In genomic region chr3:101258976-101259375, GRCm38 (mm10) we compare ENCODE assay signal across 31 mouse cellular contexts. TPM values are rescaled to one million over a fixed set of nuclear protein-coding genes. Genes with fewer than 3 reads are reported as not detected.
"Had no signal": no experiment of that assay in that cellular context is flagged by ENCODE, and none has a peak within 500 bp of the region (broad histone marks: within the 10 kb centered on the region; RNA-seq: fewer than 3 reads in every experiment).

No protein-coding gene starts in this region.

- ATAC-seq: hindbrain, embryonic 16.5 days; inflammation-experienced regulatory T-cells, adult 6 months; intestine, embryonic 15.5 days; intestine, postnatal 0 days had no signal

- H3K9me3 ChIP-seq: hindbrain, embryonic 10.5 days; hindbrain, embryonic 12.5 days; intestine, embryonic 15.5 days; limb, embryonic 10.5 days; limb, embryonic 12.5 days; liver, embryonic 13.5 days had no signal

- H3K27ac ChIP-seq: gastrocnemius, adult 2 months; heart, adult 2 months; heart, embryonic 13.5 days; heart, embryonic 15.5 days; hindbrain, embryonic 10.5 days; hindbrain, embryonic 12.5 days; hindbrain, embryonic 14.5 days; intestine, embryonic 15.5 days; kidney, postnatal 0 days; limb, embryonic 10.5 days; limb, embryonic 12.5 days; liver, embryonic 13.5 days had no signal

- H3K4me1 ChIP-seq: heart, embryonic 13.5 days; heart, embryonic 15.5 days; hindbrain, embryonic 10.5 days; intestine, embryonic 15.5 days; limb, embryonic 12.5 days; liver, embryonic 13.5 days had no signal

- H3K4me3 ChIP-seq: gastrocnemius, adult 2 months; heart, adult 2 months; heart, embryonic 13.5 days; heart, embryonic 15.5 days; hindbrain, embryonic 10.5 days; hindbrain, embryonic 12.5 days; intestine, embryonic 15.5 days; limb, embryonic 10.5 days; limb, embryonic 12.5 days; liver, embryonic 13.5 days had no signal

- H3K9ac ChIP-seq: heart, embryonic 13.5 days; heart, embryonic 15.5 days; hindbrain, embryonic 12.5 days; hindbrain, embryonic 14.5 days; intestine, embryonic 15.5 days; limb, embryonic 12.5 days; liver, embryonic 13.5 days had no signal

- DNase-seq: gastrocnemius, adult 2 months; gastrocnemius, postnatal 10 days; gastrocnemius, postnatal 25 days; heart, adult 2 months; heart, postnatal 14 days; heart, postnatal 36 days; kidney, adult 18-20 months; kidney, adult 8-10 months; kidney, postnatal 14 days; kidney, postnatal 36 days; layer of hippocampus, adult 9-11 months; layer of hippocampus, postnatal 36 days; liver; liver, embryonic 13.5 days had no signal

- H3K27me3 ChIP-seq: heart, embryonic 13.5 days; heart, embryonic 15.5 days; hindbrain, embryonic 12.5 days; intestine, embryonic 15.5 days; limb, embryonic 12.5 days; liver, embryonic 13.5 days had no signal

- H3K36me3 ChIP-seq: heart, embryonic 13.5 days; heart, embryonic 15.5 days; hindbrain, embryonic 10.5 days; hindbrain, embryonic 12.5 days; intestine, embryonic 15.5 days; limb, embryonic 10.5 days; limb, embryonic 12.5 days; liver, embryonic 13.5 days had no signal

- H3K4me2 ChIP-seq: heart, embryonic 11.5 days; heart, embryonic 13.5 days; heart, embryonic 15.5 days; hindbrain, embryonic 12.5 days; hindbrain, embryonic 14.5 days; intestine, embryonic 15.5 days; limb, embryonic 12.5 days; liver, embryonic 11.5 days; liver, embryonic 13.5 days had no signal

RNA-seq across cellular contexts. Expression of gene Cd2, which starts 28.8 kb away (rescaled TPM):
- polyA plus RNA-seq: heart, embryonic 13.5 days; heart, postnatal 0 days; hindbrain, embryonic 12.5 days; hindbrain, embryonic 14.5 days; intestine, postnatal 0 days; kidney, embryonic 14.5 days; kidney, postnatal 0 days; limb, embryonic 10.5 days; limb, embryonic 12.5 days; limb, embryonic 14.5 days; liver, embryonic 11.5 days; liver, embryonic 13.5 days had no signal
